Mouse (Mus musculus) hindbrain, embryonic 14.5 days (tissue): ENCODE measurements around the gene Cmtm3. TPM values are rescaled to one million over a fixed set of nuclear protein-coding genes. Genes with fewer than 3 reads are reported as not detected.
"Not testable (repeated sequence)": the region's sequence is repeated elsewhere in the genome, so short reads cannot be mapped to it uniquely, and the experiment has no call there.

ENCODE experiments used
- ATAC-seq: fragments of 200-750 bp; cut with Nextera tagmentation; 2 replicates; pipeline ENCODE4 v1.8.0; 2017; ENCODE audit warnings: moderate number of reproducible peaks, mild to moderate bottlenecking, moderate TSS enrichment, moderate library complexity; ENCODE audit not compliant: low FRiP score
- DNase-seq: peaks from one replicate; pipeline ENCODE4 v3.0.0-alpha.2; 2015; ENCODE audit warnings: low spot score
- H3K27ac ChIP-seq: fragments of 300-500 bp; sonication (generic); 2 replicates; pipeline ENCODE4 v1.5.1; 2014; ENCODE audit warnings: mild to moderate bottlenecking, moderate library complexity
- H3K27me3 ChIP-seq: fragments of 300-500 bp; sonication (generic); 2 replicates; pipeline ENCODE4 v1.6.1; 2014; ENCODE audit warnings: mild to moderate bottlenecking, low read length, mixed read lengths; ENCODE audit not compliant: control insufficient read depth, insufficient read depth
- H3K36me3 ChIP-seq: fragments of 300-500 bp; sonication (generic); replicated peaks from 2 replicates; pipeline ENCODE4 v1.6.1; 2014; ENCODE audit not compliant: control insufficient read depth, insufficient read depth
- H3K4me1 ChIP-seq: fragments of 300-500 bp; sonication (generic); replicated peaks from 2 replicates; pipeline ENCODE4 v1.6.1; 2014; ENCODE audit warnings: antibody characterized with exemption, low read length, mixed read lengths; ENCODE audit not compliant: control insufficient read depth, insufficient read depth
- H3K4me2 ChIP-seq: fragments of 300-500 bp; sonication (generic); replicated peaks from 2 replicates; pipeline ENCODE4 v1.6.1; 2014; ENCODE audit warnings: mild to moderate bottlenecking, moderate library complexity
- H3K4me3 ChIP-seq: fragments of 300-500 bp; sonication (generic); replicated peaks from 2 replicates; pipeline ENCODE4 v1.5.1; 2014; ENCODE audit warnings: mild to moderate bottlenecking, low read length
- H3K9ac ChIP-seq: fragments of 300-500 bp; sonication (generic); 2 replicates; pipeline ENCODE4 v1.6.1; 2014
- H3K9me3 ChIP-seq: fragments of 300-500 bp; sonication (generic); 2 replicates; pipeline ENCODE4 v1.6.1; 2016; ENCODE audit warnings: low read length; ENCODE audit not compliant: control insufficient read depth
- WGBS: fragments of 180-500 bp; shearing (Covaris S2); extraction: QIAGEN DNeasy Blood & Tissue Kit; methylation state at CpG from one replicate; pipeline ENCODE4 v1.1.7; 2014; 5-methylcytosine and 5-hydroxymethylcytosine counted together
- polyA plus RNA-seq: library from polyadenylated mRNA; unstranded; fragments of >200 nt; fragmentation: Nextera tagmentation; extraction: Ambion mirVana; gene quantifications from 2 replicates; pipeline ENCODE4 v1.2.1, GENCODE M21; 2014

Gene Cmtm3
- polyA plus RNA-seq, 1 experiment from 2014 or later: 44.7 TPM

DNA sequence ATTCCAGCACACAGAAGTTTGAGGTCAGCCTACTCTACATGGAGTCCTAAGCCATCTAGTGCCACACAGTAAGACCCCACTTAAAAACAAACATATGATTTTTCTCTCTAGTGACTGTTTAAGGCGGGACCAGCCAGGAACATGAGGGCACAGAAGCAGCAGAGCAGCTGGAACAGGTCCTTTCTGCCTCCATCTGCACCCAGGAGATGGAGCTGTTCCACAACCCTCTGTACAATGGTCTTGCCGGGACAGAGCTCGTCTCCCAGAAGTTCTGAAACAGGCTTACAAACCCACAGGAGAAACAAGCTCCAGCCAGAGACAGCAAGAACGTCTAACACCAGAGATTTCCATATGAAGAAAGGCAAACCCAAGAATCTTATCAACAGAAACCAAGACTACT lies 25.9 kb upstream of the Cmtm3 start:
- H3K4me2 ChIP-seq: no peak overlapping the region
- no peaks in the 10 kb centered on the region for H3K27me3 ChIP-seq
- no peaks in the 10 kb centered on the region for H3K9me3 ChIP-seq
- 76% methylated on average over 4 of the region's 4 CpGs for WGBS
- H3K36me3 ChIP-seq: no peaks in the 10 kb centered on the region
- H3K27ac ChIP-seq: no peak overlapping the region
- no peak overlapping the region for H3K4me3 ChIP-seq
- ATAC-seq: no peak
- H3K9ac ChIP-seq: no peak overlapping the region
- H3K4me1 ChIP-seq: no peaks in the 10 kb centered on the region
- no peak for DNase-seq

DNA sequence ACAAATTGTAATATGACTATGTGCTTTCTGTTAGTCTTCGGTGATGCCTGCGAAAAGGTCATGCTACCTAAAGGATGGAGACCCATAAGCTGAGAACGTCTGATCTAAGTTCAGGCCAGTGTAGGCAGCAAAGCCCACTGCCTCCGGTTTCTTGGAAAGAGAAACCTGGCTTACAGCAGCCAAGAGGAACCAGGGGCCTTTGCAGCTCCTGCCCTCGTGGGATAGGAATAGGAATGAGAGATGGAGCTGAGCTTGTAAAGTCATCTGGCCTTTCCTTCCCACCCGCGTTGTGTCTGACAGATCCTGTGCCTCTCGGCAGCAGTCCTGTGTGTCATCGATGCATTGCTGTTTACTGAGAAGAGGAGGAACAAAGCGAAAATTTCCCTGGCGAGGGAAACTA lies 17.9 kb upstream of the Cmtm3 start, which contains the start of gene Gm11020:
Gm11020 (plus strand) TSS at position 301 of the 400 bp plus-strand sequence.
- H3K36me3 ChIP-seq, DNase-seq, H3K4me1 ChIP-seq, H3K27ac ChIP-seq, ATAC-seq, H3K9ac ChIP-seq, H3K27me3 ChIP-seq, H3K9me3 ChIP-seq, H3K4me3 ChIP-seq, H3K4me2 ChIP-seq: not testable (repeated sequence)
- 92% methylated on average over 7 of the region's 11 CpGs for WGBS

DNA sequence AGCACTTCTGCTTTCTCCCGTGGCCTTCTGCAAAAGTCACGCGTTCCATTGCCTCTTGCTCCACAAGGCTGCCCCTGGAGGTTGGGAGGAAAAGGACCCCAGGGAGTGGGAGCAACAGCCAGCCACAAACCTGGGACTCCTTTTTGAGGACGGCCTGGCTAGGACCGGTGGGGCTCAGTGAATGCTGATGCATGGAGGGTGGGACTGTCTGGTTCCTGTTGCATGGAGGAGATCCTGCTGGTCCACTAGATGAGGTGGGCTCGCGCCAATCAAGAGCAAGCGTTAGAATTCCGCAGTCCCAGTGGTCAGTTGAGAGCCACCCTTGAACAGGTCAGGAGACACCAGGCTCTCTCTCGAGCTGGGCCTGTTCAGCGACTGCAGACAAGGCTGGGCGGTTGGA lies 17.3 kb upstream of the Cmtm3 start, which contains the start of gene Cmtm2b:
Cmtm2b (plus strand) TSS at position 301 of the 400 bp plus-strand sequence.
- H3K4me2 ChIP-seq, H3K4me1 ChIP-seq, H3K36me3 ChIP-seq, H3K9ac ChIP-seq, H3K9me3 ChIP-seq, H3K4me3 ChIP-seq, ATAC-seq, DNase-seq, H3K27me3 ChIP-seq, H3K27ac ChIP-seq: not testable (repeated sequence)
- WGBS: 84% methylated on average over 12 of the region's 12 CpGs

DNA sequence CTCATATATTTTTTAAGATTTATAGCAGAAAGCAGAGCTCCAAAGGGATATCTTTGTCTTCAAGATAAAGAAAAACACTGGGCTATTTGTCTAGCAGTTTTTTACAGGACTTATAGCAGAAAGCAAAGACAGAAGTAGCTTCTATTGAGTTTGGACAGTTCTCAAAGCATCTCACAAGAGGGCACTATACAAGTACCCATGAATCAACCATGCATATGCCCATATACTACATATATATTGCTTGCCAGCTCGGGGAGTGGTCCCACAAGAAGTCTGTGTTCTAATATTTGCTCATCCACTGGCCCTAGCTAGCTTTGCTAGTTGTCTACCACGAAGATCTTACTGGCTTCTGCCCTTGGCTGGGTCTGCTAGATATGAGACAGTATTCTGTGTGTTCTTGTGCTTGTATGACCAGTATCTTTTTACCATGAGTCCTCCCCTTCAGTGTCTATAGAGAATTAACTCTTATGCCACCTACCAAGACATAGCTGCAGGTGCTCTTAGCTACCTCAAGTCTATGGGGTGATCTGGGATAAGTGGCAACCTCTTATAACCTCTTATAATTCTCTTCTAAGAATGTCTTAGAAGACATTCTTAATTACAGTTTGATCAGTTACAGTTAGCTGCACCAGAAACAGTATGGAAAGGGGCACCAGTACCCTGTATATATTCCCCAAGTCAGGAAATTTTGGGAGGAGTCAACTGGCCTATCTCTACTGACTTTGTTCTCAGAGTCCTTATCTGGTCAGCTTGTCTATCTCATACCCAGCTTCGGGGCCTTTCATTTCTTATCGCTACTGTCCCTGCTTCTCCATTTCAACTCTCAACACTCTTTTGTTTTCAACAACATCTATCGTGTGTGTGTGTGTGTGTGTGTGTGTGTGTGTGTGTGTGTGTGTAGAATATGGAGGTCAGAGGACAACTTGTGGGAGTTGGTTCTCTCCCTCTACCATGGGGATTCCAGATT lies 6.3 kb upstream of the Cmtm3 start:
- H3K4me1 ChIP-seq: no peaks in the 10 kb centered on the region
- H3K36me3 ChIP-seq: no peaks in the 10 kb centered on the region
- no peak for ATAC-seq
- no peaks in the 10 kb centered on the region for H3K27me3 ChIP-seq
- no peak overlapping the region for H3K9ac ChIP-seq
- no peak overlapping the region for H3K4me3 ChIP-seq
- no peak overlapping the region for H3K27ac ChIP-seq
- DNase-seq: no peak
- 85% methylated on average over 5 of the region's 5 CpGs for WGBS
- no peaks in the 10 kb centered on the region for H3K9me3 ChIP-seq
- H3K4me2 ChIP-seq: no peak overlapping the region

DNA sequence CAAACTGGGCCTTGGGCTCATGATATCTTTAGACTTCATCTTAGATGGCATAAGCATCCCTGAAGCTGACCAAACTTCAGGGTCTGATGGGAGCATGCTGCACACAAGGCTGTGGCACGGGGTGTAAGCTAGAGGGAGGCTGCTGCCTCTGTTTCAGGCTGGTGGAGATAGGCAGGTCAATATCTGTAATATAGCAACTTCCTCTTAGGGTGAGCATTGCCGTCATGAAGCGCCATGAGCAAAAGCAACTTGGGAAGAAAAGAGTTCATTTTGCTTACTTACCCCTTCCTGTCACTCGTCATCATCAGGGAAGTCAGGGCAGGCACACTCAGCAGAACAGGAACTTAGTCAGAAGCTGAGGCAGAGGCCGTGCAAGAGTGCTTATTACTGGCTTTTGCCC lies 5.4 kb upstream of the Cmtm3 start:
- H3K4me3 ChIP-seq: no peak overlapping the region
- H3K4me2 ChIP-seq: no peak overlapping the region
- no peak overlapping the region for H3K9ac ChIP-seq
- H3K36me3 ChIP-seq: no peaks in the 10 kb centered on the region
- no peaks in the 10 kb centered on the region for H3K4me1 ChIP-seq
- DNase-seq: no peak
- WGBS: 83% methylated on average over 5 of the region's 5 CpGs
- no peak for ATAC-seq
- no peak overlapping the region for H3K27ac ChIP-seq
- H3K27me3 ChIP-seq: no peaks in the 10 kb centered on the region
- H3K9me3 ChIP-seq: no peaks in the 10 kb centered on the region

DNA sequence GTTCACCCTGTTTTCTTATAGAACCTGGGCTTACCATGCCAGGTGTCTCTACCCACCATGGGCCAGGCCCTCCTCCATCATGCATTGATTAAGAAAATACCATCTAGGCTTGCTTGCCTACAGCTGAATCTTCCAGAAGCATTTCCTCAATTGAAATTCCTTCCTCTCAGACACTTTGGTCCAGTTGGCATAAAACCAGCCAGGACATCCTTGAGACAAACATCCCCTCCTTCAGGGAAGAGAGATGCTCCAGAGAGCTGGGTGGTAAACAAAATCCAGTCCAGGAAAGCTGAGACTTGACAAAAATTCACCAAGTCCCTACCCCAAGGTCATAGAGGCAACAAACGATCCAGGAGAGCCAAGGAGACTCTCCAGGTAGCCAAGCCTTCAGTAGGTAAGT lies 5.0 kb upstream of the Cmtm3 start:
- no peaks in the 10 kb centered on the region for H3K9me3 ChIP-seq
- no peak overlapping the region for H3K9ac ChIP-seq
- H3K4me2 ChIP-seq: no peak overlapping the region
- WGBS: 64% methylated on average over 1 of the region's 1 CpGs
- DNase-seq (no peak), ATAC-seq (no peak)
- H3K4me1 ChIP-seq: no peaks in the 10 kb centered on the region
- no peaks in the 10 kb centered on the region for H3K27me3 ChIP-seq
- H3K27ac ChIP-seq: no peak overlapping the region
- H3K36me3 ChIP-seq: no peaks in the 10 kb centered on the region
- no peak overlapping the region for H3K4me3 ChIP-seq

DNA sequence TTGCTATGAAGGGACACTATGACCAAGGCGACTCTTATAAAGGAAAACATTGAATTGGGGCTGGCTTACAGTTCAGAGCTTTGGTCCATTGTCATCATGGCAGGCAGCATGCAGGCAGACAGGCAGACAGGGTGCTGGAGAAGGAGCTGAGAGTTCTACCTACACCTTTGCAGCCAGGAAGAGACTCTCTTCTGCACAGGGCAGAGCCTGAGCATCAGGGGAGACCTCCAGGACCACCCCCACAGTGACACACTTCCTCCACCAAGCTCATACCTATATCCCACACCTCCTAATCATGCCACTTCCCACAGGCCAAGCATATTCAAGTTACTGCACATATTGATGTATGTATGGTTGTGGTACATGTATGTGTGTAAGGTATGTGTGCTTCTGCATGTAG lies 2.4 kb upstream of the Cmtm3 start:
- H3K4me3 ChIP-seq: no peak overlapping the region
- H3K27me3 ChIP-seq: no peaks in the 10 kb centered on the region
- no peak overlapping the region for H3K4me2 ChIP-seq
- H3K9me3 ChIP-seq: no peaks in the 10 kb centered on the region
- DNase-seq: no peak
- H3K27ac ChIP-seq: no peak overlapping the region
- 0 out of 2 replicates have a peak, but pooled peaks cover 3% of the 10 kb centered on the region for H3K4me1 ChIP-seq
- WGBS: 97% methylated on average over 1 of the region's 1 CpGs
- no peak for ATAC-seq
- H3K9ac ChIP-seq: no peak overlapping the region
- no peaks in the 10 kb centered on the region for H3K36me3 ChIP-seq

DNA sequence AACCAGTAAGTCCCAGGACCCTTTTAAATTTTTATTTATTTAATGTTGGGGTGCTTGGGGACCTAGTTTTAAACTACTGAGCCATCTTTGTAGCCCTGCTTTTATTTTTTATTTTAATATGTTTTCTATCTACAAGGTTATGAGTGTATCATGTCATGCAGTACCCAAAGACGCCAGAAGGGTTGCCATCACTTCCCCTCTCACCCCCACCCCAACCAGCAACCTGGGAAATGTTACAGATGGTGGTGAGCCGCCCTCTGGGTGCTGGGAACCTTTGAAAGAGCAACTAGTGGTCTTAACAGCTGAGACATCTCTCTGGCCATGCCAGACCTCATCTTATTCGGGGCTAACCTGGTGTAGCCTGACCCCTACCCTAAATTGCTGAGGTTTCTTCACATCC lies 1.3 kb upstream of the Cmtm3 start:
- H3K4me3 ChIP-seq: no peak overlapping the region
- no peak overlapping the region for H3K9ac ChIP-seq
- H3K9me3 ChIP-seq: no peaks in the 10 kb centered on the region
- ATAC-seq (no peak), DNase-seq (no peak)
- no peaks in the 10 kb centered on the region for H3K27me3 ChIP-seq
- no peak overlapping the region for H3K4me2 ChIP-seq
- no peak overlapping the region for H3K27ac ChIP-seq
- 0 out of 2 replicates have a peak, but pooled peaks cover 3% of the 10 kb centered on the region for H3K4me1 ChIP-seq
- WGBS: 52% methylated on average over 3 of the region's 3 CpGs
- H3K36me3 ChIP-seq: no peaks in the 10 kb centered on the region

DNA sequence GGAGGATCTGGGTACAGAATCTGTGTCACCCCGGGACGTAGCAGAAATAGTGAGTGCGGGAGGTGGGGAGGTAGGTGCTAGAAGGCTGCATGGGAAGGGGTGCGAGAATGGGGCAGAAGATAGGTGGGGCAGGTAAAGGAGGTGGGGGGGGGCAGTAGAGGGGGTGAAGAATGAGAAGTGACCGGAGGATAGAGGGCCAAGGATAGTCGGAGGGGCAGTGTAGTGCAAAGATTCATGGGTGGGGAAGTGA lies 698 bp downstream of the Cmtm3 start:
- 3% methylated on average over 6 of the region's 6 CpGs for WGBS
- DNase-seq: no peak
- H3K9me3 ChIP-seq: no peaks in the 10 kb centered on the region
- H3K36me3 ChIP-seq: no peaks in the 10 kb centered on the region
- peak overlapping the region; percentile 71 for H3K9ac ChIP-seq
- no peak overlapping the region for H3K27ac ChIP-seq
- H3K4me3 ChIP-seq: peak overlapping the region; percentile 49
- no peaks in the 10 kb centered on the region for H3K27me3 ChIP-seq
- H3K4me1 ChIP-seq: 0 out of 2 replicates have a peak, but pooled peaks cover 3% of the 10 kb centered on the region
- no peak for ATAC-seq
- peak overlapping the region; percentile 76 for H3K4me2 ChIP-seq
